Mouse (Mus musculus): ENCODE measurements around the gene Hoxb8.

The Hoxb8 gene

DNA sequence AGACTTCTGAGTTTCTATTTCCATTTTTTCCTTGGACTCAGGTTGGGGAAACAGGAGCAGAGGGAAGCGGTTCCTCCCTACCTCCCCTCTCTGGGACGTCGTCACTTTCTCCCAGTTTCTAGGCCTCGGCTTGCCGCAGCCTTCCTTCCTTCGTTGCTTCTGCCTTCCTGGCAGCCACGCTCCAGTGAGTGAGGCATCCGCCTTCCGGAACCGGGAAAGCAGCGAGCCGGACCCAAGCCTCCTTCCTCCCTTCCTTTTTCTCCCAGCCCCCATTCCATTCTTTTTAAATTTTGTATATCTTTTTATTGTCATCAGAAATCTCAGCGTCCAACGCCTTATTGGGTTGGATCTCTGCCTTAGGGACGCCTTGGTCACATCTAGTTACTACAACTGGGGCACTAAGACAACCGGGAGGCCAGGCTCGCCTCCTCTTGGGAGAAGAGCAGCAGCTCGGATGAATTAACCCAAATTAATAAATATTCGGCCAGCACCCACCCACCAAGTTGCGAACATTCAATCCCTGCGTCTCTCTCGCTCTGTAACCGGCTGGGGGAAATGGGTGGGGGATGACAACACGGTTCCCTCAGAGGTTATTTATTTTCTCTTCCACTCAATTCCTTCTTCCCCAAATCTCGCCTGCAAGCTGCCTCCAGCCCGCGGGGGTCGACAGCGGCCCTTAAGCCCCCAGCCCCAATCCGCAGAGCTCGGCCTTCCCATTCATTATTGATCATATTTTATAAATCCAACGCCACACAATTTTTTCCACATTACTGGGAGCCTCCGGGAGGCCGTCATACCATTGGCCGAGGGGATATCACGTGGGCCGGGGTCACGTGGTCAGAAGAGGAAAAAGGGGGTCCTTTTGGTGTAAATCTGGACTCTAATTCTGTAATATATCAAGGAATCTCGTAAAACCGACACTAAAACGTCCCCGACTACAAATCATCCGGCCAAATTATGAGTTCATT, 4.3 kb downstream of the Hoxb8 start, which contains the start of gene Hoxb7:
Gene Hoxb7, plus strand, starts transcription at position 853 of the 968 bp plus-strand sequence.
- ATAC-seq (ENCODE audit: low TSS enrichment), result no peak

DNA sequence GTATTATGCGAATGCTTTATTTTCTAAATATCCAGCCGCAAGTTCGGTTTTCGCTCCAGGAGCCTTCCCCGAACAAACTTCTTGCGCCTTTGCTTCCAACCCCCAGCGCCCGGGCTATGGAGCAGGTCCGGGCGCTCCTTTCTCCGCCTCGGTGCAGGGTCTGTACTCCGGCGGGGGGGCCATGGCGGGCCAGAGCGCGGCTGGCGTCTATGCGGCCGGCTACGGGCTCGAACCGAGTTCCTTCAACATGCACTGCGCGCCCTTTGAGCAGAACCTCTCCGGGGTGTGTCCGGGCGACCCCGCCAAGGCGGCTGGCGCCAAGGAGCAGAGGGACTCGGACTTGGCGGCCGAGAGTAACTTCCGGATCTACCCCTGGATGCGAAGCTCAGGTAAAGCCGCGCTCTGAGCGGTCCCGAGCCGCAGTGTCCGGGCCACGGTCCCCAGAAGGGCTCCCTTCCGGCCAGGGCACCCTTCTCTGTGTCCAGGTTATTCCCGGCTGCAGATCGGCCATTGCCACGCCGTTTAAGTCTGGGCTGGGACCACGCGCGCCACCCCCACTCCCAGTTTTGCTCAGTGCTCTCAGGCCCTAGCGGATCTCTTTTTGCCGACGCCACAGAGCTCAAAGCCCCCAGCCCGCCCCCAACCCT, 5.2 kb downstream of the Hoxb8 start:
- no peak for ATAC-seq (ENCODE audit: low TSS enrichment)

DNA sequence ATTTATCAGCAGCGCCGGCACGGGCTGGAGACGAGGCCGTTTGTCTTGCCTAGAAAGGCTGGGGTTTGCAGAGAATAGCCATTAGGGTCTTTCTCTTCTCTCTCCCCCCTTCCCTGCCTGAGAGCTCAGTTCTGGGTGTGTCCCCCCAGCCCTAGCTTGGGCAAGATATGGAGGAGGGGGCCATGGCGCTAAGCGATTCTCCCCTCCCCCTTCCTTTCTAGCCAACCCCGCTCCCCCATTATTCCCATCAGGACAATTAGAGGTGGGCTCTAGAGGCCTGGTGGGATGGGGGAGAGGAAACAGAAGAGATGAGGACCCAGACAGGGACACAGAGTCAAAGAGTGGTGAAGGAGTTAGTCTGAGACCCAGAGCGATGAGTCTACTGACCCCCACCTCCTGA, 5.7 kb downstream of the Hoxb8 start:
- no peak for ATAC-seq (ENCODE audit: low TSS enrichment)

DNA sequence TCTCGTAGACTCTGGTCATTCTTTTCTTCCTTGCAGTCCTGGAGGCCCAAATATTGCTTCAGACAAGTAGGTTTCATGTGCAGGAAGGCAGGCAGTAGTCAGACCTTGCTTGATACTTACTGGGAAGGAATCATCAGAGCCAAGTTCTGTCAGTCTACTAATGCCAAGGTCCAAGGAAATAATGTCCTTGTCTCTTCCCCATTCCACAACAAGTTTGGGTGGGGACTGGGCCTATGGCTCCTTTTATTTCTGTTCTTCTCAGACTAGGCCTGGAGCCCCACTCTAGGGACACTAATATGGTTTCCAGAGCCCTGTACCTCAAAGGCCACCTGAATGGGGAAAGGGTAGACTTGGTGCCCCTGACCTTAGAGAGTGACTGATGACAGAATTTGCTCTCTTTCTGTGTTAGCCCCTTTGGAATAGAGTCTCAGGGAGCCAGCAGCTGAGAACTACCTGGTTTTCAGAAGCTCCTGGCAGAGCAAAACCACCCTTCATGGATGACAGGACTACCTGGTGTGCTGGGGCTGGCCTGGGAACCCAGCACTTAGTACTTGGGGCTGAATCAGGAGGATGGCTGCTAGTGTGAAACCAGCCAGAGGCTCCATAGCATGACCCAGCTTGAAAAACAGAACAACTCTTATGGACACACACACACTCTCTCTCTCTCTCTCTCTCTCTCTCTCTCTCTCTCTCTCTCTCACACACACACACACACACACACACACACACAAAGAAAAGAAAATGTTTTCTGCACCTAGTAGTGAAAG, 6.9 kb downstream of the Hoxb8 start:
- no peak for ATAC-seq (ENCODE audit: low TSS enrichment)

DNA sequence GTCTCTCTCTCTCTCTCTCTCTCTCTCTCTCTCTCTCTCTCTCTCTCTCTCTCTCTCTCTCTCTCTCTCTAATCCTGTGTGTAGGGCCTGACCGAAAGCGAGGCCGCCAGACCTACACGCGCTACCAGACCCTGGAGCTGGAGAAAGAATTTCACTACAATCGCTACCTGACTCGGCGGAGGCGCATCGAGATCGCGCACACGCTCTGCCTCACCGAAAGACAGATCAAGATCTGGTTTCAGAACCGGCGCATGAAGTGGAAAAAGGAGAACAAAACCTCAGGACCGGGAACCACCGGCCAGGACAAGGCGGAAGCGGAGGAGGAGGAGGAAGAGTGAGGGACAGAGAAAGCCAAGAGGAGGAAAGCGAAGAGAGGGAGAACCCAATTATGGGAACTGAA, 7.6 kb downstream of the Hoxb8 start:
- ATAC-seq (ENCODE audit: low TSS enrichment), result no peak

DNA sequence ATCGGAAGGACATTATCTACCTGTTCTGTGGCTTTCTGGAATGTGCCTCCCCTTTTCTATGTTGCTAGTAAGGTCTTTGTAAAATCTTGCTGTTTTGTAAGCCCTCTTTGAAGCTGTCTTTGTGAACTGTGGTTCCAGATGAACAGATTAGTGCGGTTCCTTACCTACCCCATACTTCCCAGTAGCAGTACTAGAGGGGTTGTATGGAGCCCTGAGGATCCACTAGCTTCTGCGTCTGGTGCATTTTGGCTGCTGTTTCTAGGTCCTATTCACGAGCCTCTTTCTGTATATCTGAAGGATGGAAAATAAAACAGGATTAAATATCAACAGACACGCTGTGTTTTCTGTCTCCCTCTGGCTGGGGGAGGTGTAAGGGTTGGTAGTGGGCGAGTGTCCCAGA, 8.1 kb downstream of the Hoxb8 start:
- ATAC-seq (ENCODE audit: low TSS enrichment), result no peak

DNA sequence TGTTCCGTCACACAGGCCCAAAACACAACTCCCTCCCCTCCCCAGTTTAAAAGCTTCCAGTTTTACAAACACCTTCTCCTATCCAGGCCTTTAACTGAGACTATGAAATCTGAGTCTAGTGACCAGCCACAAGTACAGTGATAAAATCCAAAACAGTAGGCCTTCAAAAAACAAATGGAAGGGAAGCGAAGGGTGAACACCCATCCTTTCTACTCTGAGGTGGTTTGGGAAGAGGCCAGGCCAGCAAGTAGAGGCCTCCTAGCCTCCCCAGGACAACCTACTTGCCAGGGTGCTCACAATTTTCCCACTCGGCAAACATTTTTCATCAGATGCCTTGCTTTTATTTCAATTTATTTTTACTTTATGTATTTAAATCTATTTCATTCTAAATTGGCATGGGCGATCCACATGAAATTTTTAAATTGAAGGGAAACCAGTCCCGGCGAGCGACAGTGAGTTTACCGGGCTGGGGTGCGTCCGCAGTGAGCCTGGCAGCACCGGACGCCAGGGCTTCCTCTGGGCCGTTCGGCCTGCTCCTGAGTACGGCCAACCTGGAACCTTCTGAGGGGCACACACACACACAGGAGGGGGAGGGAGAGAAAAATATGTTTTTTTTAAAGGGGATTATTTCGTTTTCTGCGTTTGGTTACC, 9.1 kb downstream of the Hoxb8 start:
- no peak for ATAC-seq (ENCODE audit: low TSS enrichment)

DNA sequence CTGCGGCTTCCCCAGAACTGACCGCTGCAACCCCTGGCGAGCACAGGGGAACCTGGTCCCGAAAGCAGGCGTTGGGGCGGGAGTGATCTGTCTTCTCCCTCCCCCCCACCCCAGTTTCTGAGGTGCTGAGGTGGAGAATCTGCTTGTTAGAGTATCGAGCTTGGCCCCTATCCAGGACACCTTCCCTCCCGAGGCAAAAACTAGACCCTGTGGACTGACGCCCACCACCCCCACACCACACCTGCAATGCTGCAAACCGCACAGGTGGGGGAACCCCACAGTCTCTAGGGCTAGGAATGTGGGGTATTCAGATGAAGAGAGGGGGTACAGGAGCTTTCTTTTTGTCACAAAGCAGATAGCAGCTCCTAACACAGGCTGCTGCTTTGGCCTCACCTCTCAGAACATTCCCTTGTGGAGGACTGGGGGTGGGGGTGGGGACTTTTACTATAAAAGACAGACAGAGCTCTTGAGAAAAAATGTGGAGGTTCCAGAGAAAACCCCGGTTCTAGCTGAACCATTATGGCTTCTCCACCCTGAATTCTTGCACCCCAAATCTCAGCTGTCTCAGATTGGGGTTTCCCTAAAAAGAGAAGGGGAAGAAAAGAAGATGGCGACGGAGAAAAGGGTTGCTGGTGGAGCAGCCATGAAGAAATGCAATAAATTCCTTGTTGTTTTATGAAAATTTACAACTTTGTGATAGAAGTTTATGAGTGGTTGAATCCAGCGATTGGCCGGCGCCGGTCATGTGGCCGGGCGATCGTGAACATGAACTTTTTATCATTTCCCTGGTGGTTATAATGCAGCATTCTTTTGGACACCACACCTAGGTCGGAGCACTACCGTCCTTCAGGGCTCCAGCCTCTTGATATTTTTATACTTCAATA, 10.2 kb downstream of the Hoxb8 start, which contains the start of gene Hoxb6:
Gene Hoxb6, plus strand, starts transcription at position 796 of the 884 bp plus-strand sequence.
- no peak for ATAC-seq (ENCODE audit: low TSS enrichment)

DNA sequence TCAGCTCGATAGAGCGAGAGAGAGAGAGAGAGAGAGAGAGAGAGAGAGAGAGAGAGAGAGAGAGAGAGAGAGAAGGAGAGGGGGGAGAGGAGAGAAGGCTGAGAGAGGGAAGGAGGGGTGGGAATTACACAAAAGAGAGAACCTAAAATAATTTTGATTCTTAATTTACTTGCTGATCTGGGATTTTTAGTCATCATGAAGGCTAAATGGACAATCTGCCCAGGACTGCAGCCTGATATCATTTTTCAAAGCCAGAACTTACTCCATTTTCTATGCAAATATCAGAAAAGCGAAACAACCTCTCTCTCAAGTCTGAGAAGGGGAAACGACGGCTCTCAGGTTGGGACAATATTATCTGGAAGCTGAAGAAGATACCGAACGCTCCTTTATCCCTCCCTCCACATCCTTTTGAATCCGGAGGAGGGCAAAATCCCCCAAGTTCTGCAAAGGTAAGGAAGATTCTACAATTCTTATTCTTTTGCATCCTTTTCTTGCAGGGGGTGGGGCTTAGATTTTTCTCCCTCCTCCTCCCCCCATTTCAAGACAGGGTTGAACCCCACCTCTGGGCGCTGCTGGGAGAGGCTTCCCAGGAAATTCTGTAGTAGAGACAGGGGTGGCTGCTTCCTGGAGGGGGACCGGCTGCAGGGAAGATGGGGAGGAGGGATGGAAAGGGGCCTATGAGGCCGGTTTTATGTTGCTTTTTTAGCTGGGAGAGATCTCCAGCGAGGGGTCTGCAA, 11.0 kb downstream of the Hoxb8 start:
- no peak for ATAC-seq (ENCODE audit: low TSS enrichment)

DNA sequence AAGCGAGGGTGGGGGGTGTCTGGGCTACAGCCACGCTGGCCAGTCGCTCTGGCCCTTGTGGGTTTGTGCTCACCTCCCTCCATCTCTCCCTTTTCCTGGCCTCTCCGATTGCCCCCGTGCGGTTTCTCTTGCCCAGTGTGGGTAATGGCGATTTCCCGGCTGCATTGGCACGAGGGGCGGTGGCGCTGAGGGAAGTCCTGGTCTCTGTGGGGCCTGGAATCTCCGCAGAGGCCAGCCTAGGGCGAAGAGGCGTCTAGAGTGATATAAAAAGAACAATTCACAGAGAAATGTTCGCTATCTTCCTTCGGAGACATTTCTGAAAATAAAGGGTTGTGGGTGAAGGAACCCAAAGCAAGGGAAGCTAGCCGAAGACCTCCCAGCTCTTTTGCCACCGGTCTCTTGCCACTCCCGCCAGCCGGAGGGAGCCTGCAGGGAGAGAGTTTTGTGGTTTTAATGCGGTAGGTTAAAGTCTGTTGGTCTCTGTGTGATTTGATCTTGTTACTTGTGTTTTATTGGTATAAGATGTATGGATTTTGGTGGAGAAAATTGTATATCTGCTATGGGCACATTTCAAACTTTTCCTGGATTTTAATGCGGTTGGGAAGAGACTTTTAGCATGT, 11.7 kb downstream of the Hoxb8 start:
- ATAC-seq (ENCODE audit: low TSS enrichment), result no peak

DNA sequence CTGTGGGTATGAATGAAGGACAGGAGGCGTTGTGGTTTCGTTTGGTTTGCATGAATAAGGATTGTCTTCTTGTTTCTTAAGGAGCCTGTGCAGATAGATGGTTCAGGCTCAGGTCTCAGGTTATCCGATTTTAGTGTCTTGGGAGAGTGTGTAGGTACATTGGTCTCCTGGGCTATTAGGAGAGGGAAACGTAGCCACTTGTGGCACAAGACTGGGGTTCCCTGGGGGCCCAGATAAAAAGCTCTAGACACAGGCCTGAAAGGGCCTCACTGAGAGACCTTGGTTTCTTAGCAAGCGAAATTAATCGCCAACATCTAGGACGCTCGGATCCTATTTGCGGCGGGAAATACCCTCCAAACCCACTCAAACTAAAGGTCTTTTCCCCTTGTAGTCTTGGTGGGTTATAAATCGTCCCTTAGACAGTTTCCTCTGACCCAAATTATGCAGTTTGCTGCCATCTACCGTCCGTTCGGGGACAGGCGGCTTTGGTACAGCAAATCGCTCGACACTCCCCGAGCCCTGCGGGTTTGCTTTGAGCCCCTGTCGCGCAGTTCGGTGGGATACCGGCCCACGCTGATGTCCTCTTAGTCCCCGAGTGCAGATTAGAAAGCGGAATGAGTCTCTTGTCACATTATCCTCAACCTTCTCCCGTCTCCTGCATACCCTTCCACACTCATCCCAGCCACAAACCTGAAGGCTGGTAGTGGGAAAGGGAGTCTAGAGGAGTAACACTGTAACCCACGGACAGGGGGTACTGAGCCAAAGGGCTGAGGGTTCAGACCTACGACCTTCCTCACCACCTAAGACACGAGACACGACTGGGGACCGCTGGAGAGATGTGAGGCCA, 12.8 kb downstream of the Hoxb8 start:
- ATAC-seq (ENCODE audit: low TSS enrichment), result no peak

DNA sequence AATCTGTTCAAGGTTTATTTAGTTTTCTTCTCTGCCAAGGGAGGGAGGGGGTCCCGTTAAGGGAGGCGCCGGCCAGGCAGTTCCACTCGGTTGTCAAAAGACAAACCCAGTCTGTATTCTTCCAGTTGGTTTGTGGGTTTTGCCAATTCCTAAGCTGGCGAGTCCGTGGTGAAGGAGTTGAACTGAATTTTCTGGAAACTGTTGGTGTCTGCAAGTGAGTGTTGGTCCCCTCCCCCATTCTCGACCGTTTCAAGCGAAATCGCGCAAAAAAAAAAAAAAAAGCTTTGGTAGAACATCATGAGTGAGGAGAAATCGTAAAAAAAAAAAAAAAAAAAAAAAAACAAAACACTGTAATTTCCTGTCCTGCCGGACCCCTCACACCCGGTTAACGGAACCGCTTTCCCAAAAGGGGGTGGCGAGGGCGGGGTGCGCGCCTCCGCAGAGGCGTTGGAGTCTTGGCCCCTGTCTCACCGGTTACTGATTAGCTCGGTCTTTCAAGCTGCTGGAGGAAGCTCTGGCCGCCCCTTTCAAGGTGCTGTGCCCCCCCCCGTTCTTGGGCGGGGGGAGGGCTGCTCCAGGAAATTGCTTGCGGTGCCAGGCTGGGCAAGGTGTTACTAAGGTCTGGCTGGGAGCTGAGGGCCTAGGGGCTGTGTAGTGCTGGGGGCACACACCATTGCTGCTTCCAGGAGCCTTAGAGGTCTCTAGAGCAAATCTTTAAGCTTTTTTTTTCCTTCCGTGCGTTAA, 13.6 kb downstream of the Hoxb8 start:
- no peak for ATAC-seq (ENCODE audit: low TSS enrichment)

DNA sequence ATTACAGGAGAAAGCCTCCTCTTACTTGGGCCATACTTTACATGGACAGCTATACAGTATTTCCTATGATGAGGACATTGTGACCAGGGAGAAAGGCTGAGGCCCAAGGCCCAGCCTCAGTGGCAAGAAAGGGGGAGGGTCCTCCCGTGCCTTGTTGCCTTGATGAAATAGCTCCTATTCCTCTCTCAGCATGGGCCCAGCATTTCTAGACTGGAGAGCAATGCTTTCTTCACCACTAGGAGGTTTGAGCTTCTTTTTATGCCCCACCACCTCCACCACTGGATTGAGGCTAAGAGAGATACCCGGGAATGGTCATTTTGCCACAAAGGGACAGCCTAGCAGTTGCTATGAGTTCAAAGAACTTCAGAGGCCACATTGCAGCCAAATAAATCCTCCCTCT, 15.3 kb downstream of the Hoxb8 start:
- no peak for ATAC-seq (ENCODE audit: low TSS enrichment)

DNA sequence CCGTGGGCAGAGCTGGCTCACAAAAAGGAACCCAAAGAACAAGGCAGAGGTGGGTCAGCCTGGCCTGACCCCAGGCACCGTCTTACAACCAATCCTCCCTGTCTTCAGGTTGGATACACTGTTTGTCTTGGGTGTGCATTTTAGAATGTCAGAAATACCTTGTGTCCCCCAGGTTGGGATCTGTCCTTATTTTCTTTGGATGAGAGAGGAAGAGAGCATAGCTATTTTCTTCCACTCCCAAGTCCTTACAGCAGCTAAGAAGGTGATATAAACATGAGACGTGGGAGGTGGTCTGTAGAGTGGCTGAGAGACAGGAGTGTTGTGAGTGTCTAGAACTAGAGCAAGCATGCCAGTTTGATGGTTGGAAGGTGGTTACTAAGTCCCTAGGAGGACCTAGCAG, 15.7 kb downstream of the Hoxb8 start:
- no peak for ATAC-seq (ENCODE audit: low TSS enrichment)

DNA sequence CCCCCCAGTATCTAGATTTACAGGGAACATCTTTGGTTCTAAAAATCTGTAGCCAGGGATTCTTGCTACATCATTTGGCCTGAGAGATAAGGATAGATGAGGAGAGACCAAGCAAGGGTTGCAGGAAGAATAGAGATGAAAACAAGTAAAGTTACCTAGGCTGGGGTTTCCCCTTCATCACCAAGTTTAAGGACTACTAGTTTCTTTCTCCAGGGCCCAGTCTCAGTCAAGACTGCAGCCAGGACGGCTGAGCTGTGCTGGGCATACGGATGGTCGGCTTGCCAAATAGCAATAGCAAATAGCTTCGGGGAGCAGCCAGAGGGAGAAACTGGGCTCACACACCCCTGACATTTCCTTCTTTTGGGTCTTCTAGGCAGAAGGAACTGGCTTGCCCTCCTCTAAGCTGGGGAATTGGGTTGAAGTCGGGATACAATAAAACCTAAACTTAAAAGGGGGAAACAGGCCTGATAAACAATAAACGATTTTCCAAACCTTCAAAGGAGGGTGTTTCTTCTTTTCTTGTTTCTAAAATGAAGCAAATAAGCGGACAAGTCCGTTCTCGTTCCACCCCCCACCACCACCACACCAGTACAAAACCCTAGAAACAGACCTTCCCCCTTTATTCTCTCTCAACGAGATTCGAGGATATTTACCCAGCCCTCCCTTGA, 16.4 kb downstream of the Hoxb8 start:
- no peak for ATAC-seq (ENCODE audit: low TSS enrichment)

DNA sequence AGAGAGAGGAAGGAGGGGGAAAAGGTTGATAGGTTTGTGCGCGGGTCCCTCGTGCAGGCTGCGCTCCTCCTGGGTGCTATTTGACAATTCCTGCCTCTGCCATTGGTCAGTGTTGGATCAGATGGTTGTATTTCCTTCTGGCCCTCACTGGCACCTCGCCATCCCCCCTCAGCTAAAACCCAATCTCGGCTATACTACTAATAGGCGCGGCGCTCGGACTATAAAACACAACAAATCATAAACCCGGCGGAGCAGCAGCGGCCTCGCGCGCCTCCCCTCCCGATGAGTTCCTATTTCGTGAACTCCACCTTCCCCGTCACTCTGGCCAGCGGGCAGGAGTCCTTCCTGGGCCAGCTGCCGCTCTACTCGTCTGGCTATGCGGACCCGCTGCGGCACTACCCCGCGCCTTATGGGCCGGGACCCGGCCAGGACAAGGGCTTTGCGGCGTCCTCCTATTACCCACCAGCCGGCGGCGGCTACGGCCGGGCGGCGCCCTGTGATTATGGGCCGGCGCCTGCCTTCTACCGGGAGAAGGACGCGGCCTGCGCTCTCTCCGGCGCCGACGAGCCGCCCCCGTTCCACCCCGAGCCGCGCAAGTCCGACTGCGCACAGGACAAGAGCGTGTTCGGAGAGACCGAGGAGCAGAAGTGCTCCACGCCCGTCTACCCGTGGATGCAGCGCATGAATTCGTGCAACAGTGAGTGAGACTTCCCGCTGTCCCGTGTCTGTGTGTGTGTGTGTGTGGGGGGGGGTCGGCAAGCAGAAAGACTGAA, 17.4 kb downstream of the Hoxb8 start:
- ATAC-seq (ENCODE audit: low TSS enrichment), result no peak

DNA sequence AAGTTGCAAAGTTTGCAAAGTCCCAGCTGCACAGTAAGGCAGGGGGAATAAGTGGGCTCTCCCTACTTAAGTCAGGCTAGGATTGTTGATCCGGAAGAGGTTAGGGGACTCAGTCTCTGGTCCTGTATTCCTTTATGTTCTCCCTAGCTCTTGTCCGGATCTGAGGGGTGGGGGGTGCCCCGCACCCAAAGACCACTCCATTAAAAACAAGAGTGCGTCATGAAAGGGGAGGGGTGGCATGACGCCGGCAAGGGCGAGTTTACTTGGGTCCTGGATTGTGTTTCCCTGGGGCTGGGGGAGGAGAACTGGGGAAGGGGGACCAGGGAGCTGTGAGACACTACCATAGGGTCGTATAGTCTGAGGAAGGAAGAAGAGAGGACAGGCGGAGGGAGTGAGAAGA, 18.1 kb downstream of the Hoxb8 start:
- ATAC-seq (ENCODE audit: low TSS enrichment), result no peak

Measured in frontal cortex, adult (tissue).